Mouse (Mus musculus) lung, adult 2 months (tissue): Measurements from ENCODE around the gene Emilin1. TPM values are rescaled to one million over a fixed set of nuclear protein-coding genes. Genes with fewer than 3 reads are reported as not detected.
"Not testable (repeated sequence)": the region's sequence is repeated elsewhere in the genome, so short reads cannot be mapped to it uniquely, and the experiment has no call there.

Experiments used
- DNase-seq: peaks from one replicate; pipeline ENCODE4 v3.0.0; 2022
- H3K4me1 ChIP-seq: fragments of 200-500 bp; 2 replicates; pipeline ENCODE4 v1.6.1; 2011; ENCODE audit warnings: low read length; ENCODE audit not compliant: control insufficient read depth, insufficient read depth
- H3K4me3 ChIP-seq: fragments of 200-500 bp; replicated peaks from 2 replicates; pipeline ENCODE3; 2011; ENCODE audit warnings: low read depth, mild to moderate bottlenecking, control low read depth, low read length; ENCODE audit errors: extremely low read depth
- CTCF ChIP-seq: fragments of 200-500 bp; IDR thresholded peaks from 2 replicates; pipeline ENCODE4 v1.5.1; 2011; ENCODE audit warnings: mild to moderate bottlenecking, low read length, control low read depth; ENCODE audit not compliant: insufficient read depth
- POLR2A ChIP-seq: fragments of 200-500 bp; IDR thresholded peaks from 2 replicates; pipeline ENCODE4 v1.6.1; 2011; ENCODE audit warnings: low read depth, mild to moderate bottlenecking, control low read depth, low read length, borderline replicate concordance; ENCODE audit errors: extremely low read depth
- WGBS: fragments of 180-500 bp; shearing (Covaris S2); methylation state at CpG from one replicate; pipeline ENCODE4 v1.1.7; 2018; 5-methylcytosine and 5-hydroxymethylcytosine counted together
- polyA plus RNA-seq: library from polyadenylated mRNA; depleted of rRNA; stranded (reverse); fragments of >200 nt; gene quantifications from 2 replicates; pipeline ENCODE4 v1.2.3, GENCODE M21; 2012

Emilin1 gene
- polyA plus RNA-seq, 1 experiment, result 89.9 TPM

- no peak for DNase-seq
- WGBS, result 34% methylated on average over 6 of the region's 6 CpGs
- TF ChIP-seq CTCF, result no peak
- TF ChIP-seq POLR2A, result no peak
- H3K4me3 ChIP-seq, result no peak overlapping the region
- no peaks in the 10 kb centered on the region for H3K4me1 ChIP-seq
Observed at GRCm38 (mm10) chr5:30878616-30879015, 34.6 kb upstream of the Emilin1 start.

- Histone ChIP-seq H3K4me1 (no peaks in the 10 kb centered on the region), H3K4me3 (no peak overlapping the region)
- no peak for DNase-seq
- 73% methylated on average over 5 of the region's 5 CpGs for WGBS
- TF ChIP-seq CTCF (no peak), POLR2A (no peak)
Observed at GRCm38 (mm10) chr5:30879347-30879943, 33.8 kb upstream of the Emilin1 start.

GRCm38 (mm10) chr5:30881839-30882238, 31.4 kb upstream of the Emilin1 start:
- H3K4me3 ChIP-seq, H3K4me1 ChIP-seq, DNase-seq: not testable (repeated sequence)
- WGBS, result 82% methylated on average over 4 of the region's 4 CpGs

- no peak for DNase-seq
- 0 out of 2 replicates have a peak, but pooled peaks cover 2% of the 10 kb centered on the region for H3K4me1 ChIP-seq
- TF ChIP-seq POLR2A (no peak), CTCF (no peak)
- no peak overlapping the region for H3K4me3 ChIP-seq
- 21% methylated on average over 4 of the region's 4 CpGs for WGBS
Observed at GRCm38 (mm10) chr5:30886209-30886608, 27.0 kb upstream of the Emilin1 start.

GRCm38 (mm10) chr5:30886731-30887130, 26.5 kb upstream of the Emilin1 start:
- TF ChIP-seq POLR2A (no peak), CTCF (no peak)
- 20% methylated on average over 5 of the region's 5 CpGs for WGBS
- DNase-seq, result no peak
- H3K4me3 ChIP-seq, result peak overlapping the region; percentile 10
- H3K4me1 ChIP-seq, result 0 out of 2 replicates have a peak, but pooled peaks cover 2% of the 10 kb centered on the region

GRCm38 (mm10) chr5:30887331-30887761, 25.9 kb upstream of the Emilin1 start:
- Histone ChIP-seq H3K4me3 (peak overlapping the region; percentile 87), H3K4me1 (0 out of 2 replicates have a peak, but pooled peaks cover 2% of the 10 kb centered on the region)
- peak; percentile 67 for DNase-seq
- TF ChIP-seq CTCF (no peak), POLR2A (peak; percentile 15; the same call in 1 of the 2 replicates)
- WGBS, result under 1% methylated on average over 19 of the region's 19 CpGs

- under 1% methylated on average over 28 of the region's 28 CpGs for WGBS
Observed at GRCm38 (mm10) chr5:30887858-30888336, 25.3 kb upstream of the Emilin1 start.

GRCm38 (mm10) chr5:30888337-30889087, 24.7 kb upstream of the Emilin1 start, which contains the start of gene Agbl5:
Agbl5 (plus strand) TSS chr5:30888694.
- no peak for TF ChIP-seq CTCF
- TF ChIP-seq POLR2A, result peak; percentile 30; the same call in 1 of the 2 replicates
- Histone ChIP-seq H3K4me3 (peak within 1 kb of the TSS; percentile 87), H3K4me1 (0 out of 2 replicates have a peak, but pooled peaks cover 2% of the 10 kb centered on the region)
- WGBS, result under 1% methylated on average over 42 of the region's 42 CpGs
- peak; percentile 90 for DNase-seq

More at GRCm38 (mm10) chr5:30887858-30888336, 25.3 kb upstream of the Emilin1 start:
- 0 out of 2 replicates have a peak, but pooled peaks cover 2% of the 10 kb centered on the region for H3K4me1 ChIP-seq
- H3K4me3 ChIP-seq, result peak overlapping the region; percentile 87
- DNase-seq, result peak; percentile 88
- TF ChIP-seq POLR2A, result peak; percentile 28; the same call in 1 of the 2 replicates
- no peak for TF ChIP-seq CTCF

GRCm38 (mm10) chr5:30889088-30889754, 24.0 kb upstream of the Emilin1 start:
- peak overlapping the region; percentile 66 for H3K4me3 ChIP-seq
- H3K4me1 ChIP-seq, result 0 out of 2 replicates have a peak, but pooled peaks cover 2% of the 10 kb centered on the region
- TF ChIP-seq POLR2A (peak; percentile 22; the same call in 1 of the 2 replicates), CTCF (no peak)
- WGBS, result under 1% methylated on average over 42 of the region's 42 CpGs
- no peak for DNase-seq

GRCm38 (mm10) chr5:30890375-30890774, 22.8 kb upstream of the Emilin1 start:
- TF ChIP-seq CTCF, result no peak
- no peak for TF ChIP-seq POLR2A
- 0 out of 2 replicates have a peak, but pooled peaks cover 2% of the 10 kb centered on the region for H3K4me1 ChIP-seq
- WGBS, result 73% methylated on average over 7 of the region's 7 CpGs
- no peak overlapping the region for H3K4me3 ChIP-seq
- no peak for DNase-seq
